Mouse (Mus musculus): Measurements from ENCODE around the gene Rapgef2.

Gene Rapgef2

DNA sequence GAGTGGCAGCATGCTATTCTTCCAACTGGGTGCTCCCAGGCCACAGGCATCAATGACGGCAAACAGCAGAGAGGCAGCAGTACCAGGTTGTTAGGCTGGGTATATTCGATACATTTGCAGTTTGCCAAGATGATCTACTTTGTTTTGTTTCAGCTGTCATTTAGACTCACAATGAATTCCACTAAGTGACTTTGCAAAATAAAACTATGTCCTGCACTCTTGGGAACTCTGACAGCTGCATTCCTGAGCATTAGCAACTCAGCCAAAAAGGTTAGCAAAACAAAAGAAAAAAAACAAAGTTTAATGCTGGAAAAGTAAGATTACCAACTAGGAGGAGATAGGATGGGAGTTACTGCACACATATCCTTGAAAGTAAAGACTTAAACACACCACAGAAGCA lies 3.3 kb downstream of the Rapgef2 start:
- no peak for DNase-seq

DNA sequence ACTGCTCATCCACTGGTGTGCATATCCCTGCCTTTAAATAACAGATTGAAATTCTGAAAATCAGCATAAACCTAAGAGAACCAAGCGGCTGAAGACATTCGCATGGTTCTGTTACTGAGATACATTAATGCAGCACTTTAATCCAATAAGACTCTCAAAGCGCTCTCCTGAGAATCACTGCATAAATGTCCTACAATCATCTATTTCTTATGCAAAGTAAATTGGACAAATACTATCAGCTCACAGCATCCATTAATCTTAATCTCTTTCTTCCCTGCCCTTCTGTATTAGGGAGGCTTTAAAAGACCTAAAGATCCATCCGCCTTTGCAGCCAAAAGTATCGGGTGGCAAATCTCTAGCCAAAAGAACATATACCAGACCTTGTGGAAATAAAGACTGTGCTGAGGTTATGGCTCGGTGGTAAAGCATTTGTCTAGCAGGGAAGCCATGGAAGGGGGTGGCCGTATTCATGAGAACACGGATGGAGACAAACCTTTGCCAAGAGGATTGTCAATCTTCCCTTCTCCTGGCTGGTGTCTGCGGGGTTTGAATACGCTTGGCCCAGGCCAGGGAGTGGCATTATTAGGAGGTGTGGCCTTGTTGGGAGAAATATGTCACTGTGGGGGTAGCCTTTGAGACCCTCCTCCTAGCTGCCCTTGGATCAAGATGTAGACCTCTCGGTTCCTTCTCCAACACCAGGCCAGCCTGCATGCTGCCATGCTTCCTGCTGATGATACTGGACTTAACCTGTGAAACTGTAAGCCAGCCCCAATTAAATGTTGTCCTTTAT lies 10.3 kb downstream of the Rapgef2 start:
- no peak for DNase-seq

- DNase-seq = no peak
Measured at GRCm38 (mm10) chr3:79273350-79273749, 13.0 kb downstream of the Rapgef2 start.

GRCm38 (mm10) chr3:79272939-79273338 lies 13.4 kb downstream of the Rapgef2 start:
- DNase-seq = no peak

DNA sequence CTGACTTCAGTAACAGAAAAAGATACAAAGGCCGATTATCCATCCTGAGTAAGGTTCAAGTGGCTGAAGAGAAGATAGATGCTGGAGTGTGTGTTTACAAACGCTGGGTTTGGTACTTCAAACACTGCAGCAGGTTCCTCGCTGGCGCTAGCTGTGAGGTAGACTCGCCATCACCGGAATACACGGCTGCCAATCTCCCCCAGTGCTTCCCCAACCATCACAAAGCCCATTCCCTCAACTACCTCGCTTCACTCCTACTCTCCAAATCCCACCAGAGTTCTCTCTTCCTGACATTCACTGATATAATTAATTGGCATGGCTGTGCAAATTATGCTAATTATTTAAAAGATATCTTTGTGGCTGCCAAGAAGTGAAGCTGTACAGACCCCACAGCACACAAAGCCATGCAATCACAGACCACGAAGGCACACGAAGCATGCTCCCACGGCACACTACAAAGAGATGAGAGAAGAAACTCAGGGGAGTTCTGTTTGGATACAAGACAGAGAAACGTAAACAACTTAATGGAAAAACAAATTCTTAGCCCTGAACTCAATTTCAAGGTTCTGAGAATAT lies 15.2 kb downstream of the Rapgef2 start:
- DNase-seq = no peak

DNA sequence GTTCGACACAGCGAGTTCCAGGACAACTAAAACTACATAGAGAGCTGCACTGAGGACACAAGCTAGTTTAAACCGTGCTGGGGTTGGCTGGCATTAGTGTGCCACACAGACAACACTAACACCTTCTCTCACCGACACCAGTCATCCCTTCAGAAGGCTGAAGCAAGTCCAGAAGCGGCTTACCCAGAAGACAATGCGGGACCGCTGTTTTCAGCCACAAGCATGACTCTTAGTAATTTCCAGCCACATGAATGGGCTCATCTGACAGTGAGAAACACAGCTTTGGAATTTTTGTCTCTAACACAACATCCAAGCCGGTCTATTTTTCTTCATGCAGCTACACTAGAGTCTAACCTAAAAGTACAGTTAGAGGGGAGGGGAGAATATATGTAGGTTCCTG lies 16.4 kb downstream of the Rapgef2 start:
- no peak for DNase-seq

GRCm38 (mm10) chr3:79266976-79267375 lies 19.3 kb downstream of the Rapgef2 start:
- no peak for DNase-seq

- DNase-seq = peak; percentile 31 to 35
Measured at GRCm38 (mm10) chr3:79261816-79262316, 24.5 kb downstream of the Rapgef2 start.

GRCm38 (mm10) chr3:79254023-79254422 lies 32.3 kb downstream of the Rapgef2 start:
- DNase-seq = no peak

- no peak for DNase-seq
Measured at GRCm38 (mm10) chr3:79253416-79253815, 32.9 kb downstream of the Rapgef2 start.

DNA sequence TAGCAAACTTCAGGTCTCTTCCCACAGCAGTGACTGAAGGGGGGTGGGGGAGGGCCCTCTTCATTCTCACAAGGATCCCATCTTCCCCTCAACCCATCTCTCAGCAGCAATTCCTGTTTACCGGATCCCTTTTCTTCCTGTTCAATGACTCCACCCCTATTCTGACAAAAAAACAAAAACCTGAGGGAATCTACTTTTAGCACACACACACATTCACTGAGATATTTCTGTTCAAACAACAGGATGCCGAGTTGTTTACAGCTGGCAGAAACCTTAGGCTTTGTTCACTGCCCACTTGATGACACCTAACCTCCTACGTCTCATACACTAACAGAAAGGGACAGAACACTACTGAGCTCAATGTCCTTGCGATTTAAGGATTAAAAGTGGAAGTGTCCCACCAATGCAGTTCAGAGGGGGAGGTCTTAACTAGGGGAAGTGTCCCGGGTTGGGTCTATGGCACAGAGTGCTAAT lies 33.4 kb downstream of the Rapgef2 start:
- no peak for DNase-seq

- DNase-seq = peak in 1 of 2 experiments; percentile 67
Measured at GRCm38 (mm10) chr3:79249955-79250354, 36.4 kb downstream of the Rapgef2 start.

GRCm38 (mm10) chr3:79248659-79249235 lies 37.6 kb downstream of the Rapgef2 start:
- no peak for DNase-seq

GRCm38 (mm10) chr3:79248208-79248607 lies 38.1 kb downstream of the Rapgef2 start:
- DNase-seq = no peak

GRCm38 (mm10) chr3:79244347-79244746 lies 42.0 kb downstream of the Rapgef2 start:
- DNase-seq = no peak

GRCm38 (mm10) chr3:79242922-79243705 lies 43.2 kb downstream of the Rapgef2 start:
- no peak for DNase-seq

- DNase-seq = no peak
Measured at GRCm38 (mm10) chr3:79242298-79242697, 44.0 kb downstream of the Rapgef2 start.

DNA sequence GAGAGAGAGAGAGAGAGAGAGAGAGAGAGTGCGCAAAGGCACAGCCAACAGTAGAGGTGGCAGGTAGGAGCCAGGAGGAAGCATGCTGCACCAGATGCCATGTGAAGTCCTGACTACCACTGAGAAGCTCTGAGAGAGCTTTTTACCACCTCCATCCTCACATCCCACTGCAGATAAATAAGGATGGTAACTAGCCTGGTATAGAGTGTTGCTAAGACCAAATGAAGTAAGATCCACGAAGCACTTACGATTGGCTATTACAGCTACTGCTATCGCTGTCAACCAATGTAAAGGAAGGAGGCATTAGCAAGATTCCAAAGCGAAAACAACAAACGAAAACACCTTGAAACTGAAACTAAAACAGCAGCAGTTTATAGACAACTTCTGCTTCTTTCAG lies 47.3 kb downstream of the Rapgef2 start:
- no peak for DNase-seq

GRCm38 (mm10) chr3:79238456-79239065 lies 47.8 kb downstream of the Rapgef2 start:
- DNase-seq = no peak

DNA sequence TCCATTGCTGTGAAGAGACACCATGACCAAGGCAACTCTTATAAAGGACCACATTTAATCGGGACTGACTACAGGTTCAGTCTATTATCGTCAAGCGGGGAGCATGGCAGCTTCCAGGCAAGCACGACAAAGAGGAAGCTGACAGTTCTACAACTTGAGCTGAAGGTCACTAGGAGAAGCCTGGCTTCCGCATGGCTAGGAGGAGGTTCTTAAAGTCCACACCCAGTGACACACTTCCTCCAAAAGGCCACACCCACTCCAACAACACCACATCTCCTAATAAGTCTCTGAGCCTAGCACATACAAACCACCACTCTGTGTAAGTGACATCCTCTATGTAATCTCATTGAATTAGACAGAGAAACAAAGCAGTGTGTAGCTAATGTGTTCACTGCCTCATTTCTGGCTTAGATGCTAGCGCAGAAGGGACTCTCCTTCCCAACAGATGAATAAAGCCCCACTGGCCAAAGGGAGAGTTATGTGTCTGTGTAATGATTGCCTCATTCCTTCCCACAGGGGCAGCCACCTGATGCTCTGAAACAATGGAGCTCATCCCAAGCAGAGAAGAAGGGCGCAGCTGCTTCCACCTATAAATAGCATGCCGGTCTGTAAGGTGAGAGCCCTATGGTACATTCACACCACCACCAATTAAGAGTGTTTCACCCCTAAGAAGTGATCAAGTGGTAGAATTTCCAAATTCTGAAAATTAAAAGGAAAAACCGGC lies 48.5 kb downstream of the Rapgef2 start:
- DNase-seq = no peak

DNA sequence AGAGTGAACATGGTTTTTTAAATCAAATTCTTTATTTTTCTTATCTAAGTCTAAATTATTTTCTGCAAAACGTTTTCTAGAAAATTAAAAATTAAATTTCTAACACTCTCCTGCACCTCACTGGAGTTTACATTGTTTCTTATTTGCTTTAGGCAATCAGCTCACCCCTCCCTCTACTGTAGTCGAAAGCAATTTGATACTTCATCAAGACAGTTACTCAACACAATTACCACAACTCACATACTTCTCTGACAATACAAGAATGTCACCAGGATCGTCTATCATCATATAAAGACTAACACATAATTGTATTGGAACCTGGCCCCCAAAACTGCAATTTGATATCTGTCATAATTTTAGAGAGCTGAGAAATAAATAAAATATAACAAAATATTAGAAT lies 51.8 kb downstream of the Rapgef2 start:
- no peak for DNase-seq
